8 mouse cellular contexts compared by ENCODE assay signal in the genomic region with DNA sequence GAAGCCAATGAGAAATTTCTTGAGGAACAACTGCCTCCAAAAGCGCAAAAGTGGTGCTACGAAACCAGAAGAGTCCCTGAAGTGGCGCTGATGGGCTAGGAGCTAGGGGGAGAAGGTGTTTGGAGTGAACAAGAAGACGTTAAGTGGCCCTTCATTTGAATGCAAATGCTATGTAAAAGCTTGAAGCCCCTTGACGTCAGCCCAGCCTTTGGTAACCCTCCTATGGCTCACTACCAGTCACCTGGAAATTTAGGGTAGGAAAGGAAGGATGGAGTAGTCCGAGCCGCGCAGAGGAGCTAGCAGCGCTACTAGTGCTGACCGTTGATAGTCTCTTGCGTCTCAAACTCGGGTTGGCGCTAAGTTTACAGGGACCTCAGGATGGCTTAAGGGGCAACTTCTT. TPM values are rescaled to one million over a fixed set of nuclear protein-coding genes. Genes with fewer than 3 reads are reported as not detected.
DNase-seq lines count a peak whose midpoint lies in the region; ATAC-seq lines count a peak whose summit lies in the region.
"Had no signal": no experiment of that assay in that cellular context is flagged by ENCODE, and none has a peak within 500 bp of the region (broad histone marks: within the 10 kb centered on the region; RNA-seq: fewer than 3 reads in every experiment).

A gene (plus strand): TSS at position 253 of the 400 bp plus-strand sequence.

- H3K9ac ChIP-seq in lung, embryonic 15.5 days: no peak within 1 kb of the TSS
- H3K9ac ChIP-seq in forebrain, embryonic 13.5 days: no peak within 1 kb of the TSS
- H3K9ac ChIP-seq in stomach, embryonic 15.5 days: no peak within 1 kb of the TSS

- no peak within 1 kb of the TSS for H3K27ac ChIP-seq in lung, embryonic 15.5 days
- no peak within 1 kb of the TSS for H3K27ac ChIP-seq in forebrain, embryonic 13.5 days
- no peak within 1 kb of the TSS for H3K27ac ChIP-seq in limb, embryonic 10.5 days
- H3K27ac ChIP-seq in stomach, embryonic 15.5 days: no peak within 1 kb of the TSS

- DNase-seq in lung, postnatal 4 days: no peak
- no peak for DNase-seq in limb, embryonic 10.5 days (ENCODE audit: low spot score)
- DNase-seq in spleen, postnatal 36 days (ENCODE audit: low spot score in 2 of 2): no peak
- DNase-seq in adrenal gland, adult 18-20 months (ENCODE audit: low spot score in 2 of 2): no peak
- DNase-seq: lung, adult 18-20 months had no signal

- WGBS in lung, embryonic 15.5 days: 10% methylated on average over 13 of the region's 13 CpGs
- WGBS in forebrain, embryonic 13.5 days: 22% methylated on average over 13 of the region's 13 CpGs
- 12% methylated on average over 13 of the region's 13 CpGs for WGBS in limb, embryonic 10.5 days
- WGBS in stomach, embryonic 15.5 days: 15% methylated on average over 13 of the region's 13 CpGs

- H3K4me2 ChIP-seq in lung, embryonic 15.5 days: peak within 1 kb of the TSS; percentile 33
- H3K4me2 ChIP-seq in forebrain, embryonic 13.5 days: peak within 1 kb of the TSS; percentile 46
- peak within 1 kb of the TSS; percentile 8; the same call in 1 of the 2 replicates for H3K4me2 ChIP-seq in stomach, embryonic 15.5 days

- ATAC-seq in lung, embryonic 15.5 days (ENCODE audit: borderline replicate concordance, extremely low read depth, low FRiP score, low TSS enrichment): no peak
- ATAC-seq in forebrain, embryonic 13.5 days: no peak
- ATAC-seq in stomach, embryonic 15.5 days (ENCODE audit: insufficient read depth, low FRiP score, low read depth): no peak

- H3K36me3 ChIP-seq in lung, embryonic 15.5 days: no peaks in the 10 kb centered on the region
- H3K36me3 ChIP-seq in forebrain, embryonic 13.5 days (ENCODE audit: poor library complexity, severe bottlenecking): no peaks in the 10 kb centered on the region
- no peaks in the 10 kb centered on the region for H3K36me3 ChIP-seq in limb, embryonic 10.5 days
- no peaks in the 10 kb centered on the region for H3K36me3 ChIP-seq in stomach, embryonic 15.5 days

- H3K4me1 ChIP-seq in lung, embryonic 15.5 days: no peaks in the 10 kb centered on the region
- no peaks in the 10 kb centered on the region for H3K4me1 ChIP-seq in forebrain, embryonic 13.5 days
- 0 out of 2 replicates have a peak, but pooled peaks cover 5% of the 10 kb centered on the region for H3K4me1 ChIP-seq in limb, embryonic 10.5 days
- H3K4me1 ChIP-seq in stomach, embryonic 15.5 days: no peaks in the 10 kb centered on the region

- peaks cover 71% of the 10 kb centered on the region for H3K27me3 ChIP-seq in lung, embryonic 15.5 days
- peaks cover 73% of the 10 kb centered on the region for H3K27me3 ChIP-seq in forebrain, embryonic 13.5 days
- peaks cover 96% of the 10 kb centered on the region for H3K27me3 ChIP-seq in limb, embryonic 10.5 days (ENCODE audit: low read depth, poor library complexity, severe bottlenecking)
- H3K27me3 ChIP-seq in stomach, embryonic 15.5 days (replicated peaks): peaks cover 34% of the 10 kb centered on the region

- H3K4me3 ChIP-seq in lung, embryonic 15.5 days: no peak within 1 kb of the TSS
- H3K4me3 ChIP-seq in forebrain, embryonic 13.5 days: peak within 1 kb of the TSS; percentile 15; the same call in 1 of the 2 replicates
- H3K4me3 ChIP-seq in limb, embryonic 10.5 days: peak within 1 kb of the TSS; percentile 15; the same call in 1 of the 2 replicates
- H3K4me3 ChIP-seq in stomach, embryonic 15.5 days (replicated peaks): no peak within 1 kb of the TSS; the same call in 1 of the 2 replicates

- no peaks in the 10 kb centered on the region for H3K9me3 ChIP-seq in lung, embryonic 15.5 days
- H3K9me3 ChIP-seq in forebrain, embryonic 13.5 days (replicated peaks): no peaks in the 10 kb centered on the region
- no peaks in the 10 kb centered on the region for H3K9me3 ChIP-seq in limb, embryonic 10.5 days (replicated peaks)
- H3K9me3 ChIP-seq in stomach, embryonic 15.5 days: no peaks in the 10 kb centered on the region

RNA-seq across cellular contexts. Expression of the gene that starts here (rescaled TPM):
- not detected in 2 replicates for polyA plus RNA-seq in lung, embryonic 15.5 days (2015; fragmentation: Nextera tagmentation; extraction: Ambion mirVana)
- not detected in 2 replicates for polyA plus RNA-seq in forebrain, embryonic 13.5 days (2015; fragmentation: Nextera tagmentation; extraction: Ambion mirVana)
- polyA plus RNA-seq in limb, embryonic 10.5 days (2016; fragmentation: Nextera tagmentation; extraction: Ambion mirVana): not detected in 2 replicates
- polyA plus RNA-seq in stomach, embryonic 15.5 days (2015; fragmentation: Nextera tagmentation; extraction: Ambion mirVana): 0.06 TPM in 1 of 2 replicates, not detected in the other
- total RNA-seq in adrenal gland, adult 18-20 months (2021): not detected

Comparison
In these comparisons a context has a peak if more than half of its experiments do, and no peak if none do; other contexts are left out.
1. H3K4me3 ChIP-seq: peak in forebrain, embryonic 13.5 days (single experiment) and limb, embryonic 10.5 days (single experiment); none in lung, embryonic 15.5 days (single experiment) and stomach, embryonic 15.5 days (single experiment).
2. Peak in every context shown above with its lines, with median percentiles within 50 percentile points of each other: H3K4me2 ChIP-seq.